Comparison of ENCODE assay signal across 24 mouse cellular contexts in genomic region chr3:65116958-65117357, GRCm38 (mm10). TPM values are rescaled to one million over a fixed set of nuclear protein-coding genes. Genes with fewer than 3 reads are reported as not detected.
DNase-seq lines count a peak whose midpoint lies in the region; ATAC-seq and TF ChIP-seq lines count a peak whose summit lies in the region.
"Had no signal": no experiment of that assay in that cellular context is flagged by ENCODE, and none has a peak within 500 bp of the region (broad histone marks: within the 10 kb centered on the region; RNA-seq: fewer than 3 reads in every experiment).

No protein-coding gene starts in this region.

- ATAC-seq in forebrain, postnatal 0 days = 0 out of 2 replicates have a peak, but pooled peaks have one; percentile 45
- no peak for ATAC-seq in forebrain, embryonic 16.5 days
- no peak for ATAC-seq in stomach, postnatal 0 days (ENCODE audit: low FRiP score, low TSS enrichment)
- ATAC-seq in forebrain, embryonic 12.5 days (ENCODE audit: low FRiP score) = no peak
- ATAC-seq: activated CD4-positive, CD25-positive, alpha-beta regulatory T cell, adult 4 months; CD4-positive, CD25-positive, alpha-beta regulatory T cell, adult 4 months; intestine, embryonic 15.5 days; liver, embryonic 12.5 days; midbrain, embryonic 15.5 days had no signal

- H3K9ac ChIP-seq in forebrain, postnatal 0 days = no peak overlapping the region
- H3K9ac ChIP-seq in forebrain, embryonic 16.5 days (replicated peaks; ENCODE audit: low read depth, low read length) = no peak overlapping the region
- H3K9ac ChIP-seq in stomach, postnatal 0 days (ENCODE audit: low read length) = no peak overlapping the region
- H3K9ac ChIP-seq in forebrain, embryonic 12.5 days = no peak overlapping the region
- H3K9ac ChIP-seq: embryonic facial prominence, embryonic 12.5 days; heart, embryonic 13.5 days; hindbrain, embryonic 14.5 days; intestine, embryonic 15.5 days; liver, embryonic 12.5 days; midbrain, embryonic 15.5 days; neural tube, embryonic 15.5 days had no signal

- peak; percentile 24 for DNase-seq in forebrain, postnatal 0 days
- DNase-seq in right cerebral cortex, adult 18-20 months = peak; percentile 29
- DNase-seq in right cerebral cortex, postnatal 10 days (ENCODE audit: low spot score in 2 of 2) = no peak
- DNase-seq in cerebellum, postnatal 25 days = peak; percentile 59 to 63
- DNase-seq in embryo, embryonic 10 days (ENCODE audit: low spot score) = no peak
- no peak for DNase-seq in stomach, postnatal 0 days (ENCODE audit: low spot score)
- DNase-seq: adrenal gland, postnatal 14 days; gastrocnemius, postnatal 14 days; kidney, postnatal 36 days; lung, adult 2 months; lung, postnatal 36 days; thymus, postnatal 36 days had no signal

- no peaks in the 10 kb centered on the region for H3K27me3 ChIP-seq in forebrain, postnatal 0 days (ENCODE audit: insufficient read depth, low read length)
- no peaks in the 10 kb centered on the region for H3K27me3 ChIP-seq in forebrain, embryonic 16.5 days (replicated peaks; ENCODE audit: control insufficient read depth, insufficient read depth, low read length)
- no peaks in the 10 kb centered on the region for H3K27me3 ChIP-seq in stomach, postnatal 0 days (ENCODE audit: control insufficient read depth, insufficient read depth, low read length)
- no peaks in the 10 kb centered on the region for H3K27me3 ChIP-seq in forebrain, embryonic 12.5 days
- H3K27me3 ChIP-seq: embryonic facial prominence, embryonic 12.5 days; heart, embryonic 13.5 days; intestine, embryonic 15.5 days; liver, embryonic 12.5 days; midbrain, embryonic 15.5 days; neural tube, embryonic 15.5 days had no signal

- no peaks in the 10 kb centered on the region for H3K36me3 ChIP-seq in forebrain, postnatal 0 days (ENCODE audit: insufficient read depth)
- no peaks in the 10 kb centered on the region for H3K36me3 ChIP-seq in forebrain, embryonic 16.5 days (ENCODE audit: control insufficient read depth, insufficient read depth)
- no peaks in the 10 kb centered on the region for H3K36me3 ChIP-seq in stomach, postnatal 0 days (ENCODE audit: control insufficient read depth, insufficient read depth, low read length)
- H3K36me3 ChIP-seq in forebrain, embryonic 12.5 days (replicated peaks) = no peaks in the 10 kb centered on the region
- H3K36me3 ChIP-seq: embryonic facial prominence, embryonic 12.5 days; heart, embryonic 13.5 days; intestine, embryonic 15.5 days; liver, embryonic 12.5 days; midbrain, embryonic 15.5 days; neural tube, embryonic 15.5 days had no signal

- TF ChIP-seq EP300 in stomach, postnatal 0 days (optimal IDR thresholded peaks at IDR 0.05) = no peak

- no peak overlapping the region for H3K4me2 ChIP-seq in forebrain, postnatal 0 days (ENCODE audit: low read depth)
- no peak overlapping the region for H3K4me2 ChIP-seq in forebrain, embryonic 16.5 days (ENCODE audit: low read length)
- no peak overlapping the region for H3K4me2 ChIP-seq in stomach, postnatal 0 days (replicated peaks; ENCODE audit: low read depth)
- no peak overlapping the region for H3K4me2 ChIP-seq in forebrain, embryonic 12.5 days
- H3K4me2 ChIP-seq: embryonic facial prominence, embryonic 12.5 days; heart, embryonic 13.5 days; hindbrain, embryonic 14.5 days; intestine, embryonic 15.5 days; liver, embryonic 12.5 days; midbrain, embryonic 15.5 days; neural tube, embryonic 15.5 days had no signal

- H3K4me1 ChIP-seq in forebrain, postnatal 0 days (ENCODE audit: insufficient read depth) = no peaks in the 10 kb centered on the region
- no peaks in the 10 kb centered on the region for H3K4me1 ChIP-seq in forebrain, embryonic 16.5 days (replicated peaks; ENCODE audit: control insufficient read depth, insufficient read depth, low read length)
- H3K4me1 ChIP-seq in stomach, postnatal 0 days (replicated peaks; ENCODE audit: control insufficient read depth, insufficient read depth) = no peaks in the 10 kb centered on the region
- no peaks in the 10 kb centered on the region for H3K4me1 ChIP-seq in forebrain, embryonic 12.5 days
- H3K4me1 ChIP-seq: embryonic facial prominence, embryonic 12.5 days; heart, embryonic 13.5 days; intestine, embryonic 15.5 days; liver, embryonic 12.5 days; midbrain, embryonic 15.5 days; neural tube, embryonic 15.5 days had no signal

- no peak overlapping the region for H3K4me3 ChIP-seq in forebrain, postnatal 0 days (ENCODE audit: low read depth, low read length)
- H3K4me3 ChIP-seq in forebrain, embryonic 16.5 days (replicated peaks; ENCODE audit: low read length) = no peak overlapping the region
- H3K4me3 ChIP-seq in stomach, postnatal 0 days (ENCODE audit: low read depth, low read length) = no peak overlapping the region
- H3K4me3 ChIP-seq in forebrain, embryonic 12.5 days (replicated peaks) = no peak overlapping the region
- H3K4me3 ChIP-seq: embryonic facial prominence, embryonic 12.5 days; heart, embryonic 13.5 days; intestine, embryonic 15.5 days; liver, embryonic 12.5 days; midbrain, embryonic 15.5 days; neural tube, embryonic 15.5 days had no signal

- WGBS in forebrain, postnatal 0 days = 71% methylated on average over 3 of the region's 3 CpGs
- WGBS in forebrain, embryonic 16.5 days = 72% methylated on average over 3 of the region's 3 CpGs
- 66% methylated on average over 3 of the region's 3 CpGs for WGBS in stomach, postnatal 0 days
- WGBS in forebrain, embryonic 12.5 days = 82% methylated on average over 3 of the region's 3 CpGs

- no peak for TF ChIP-seq CTCF in forebrain, postnatal 0 days (IDR thresholded peaks at IDR 0.05; ENCODE audit: low read depth)
- no peak for TF ChIP-seq CTCF in stomach, postnatal 0 days (IDR thresholded peaks at IDR 0.05; ENCODE audit: low read depth)

- no peak overlapping the region for H3K27ac ChIP-seq in forebrain, postnatal 0 days (ENCODE audit: low read depth, low read length)
- H3K27ac ChIP-seq in forebrain, embryonic 16.5 days (ENCODE audit: low read length) = no peak overlapping the region
- no peak overlapping the region for H3K27ac ChIP-seq in stomach, postnatal 0 days (replicated peaks)
- H3K27ac ChIP-seq in forebrain, embryonic 12.5 days = no peak overlapping the region
- H3K27ac ChIP-seq: embryonic facial prominence, embryonic 12.5 days; heart, embryonic 13.5 days; hindbrain, embryonic 14.5 days; intestine, embryonic 15.5 days; liver, embryonic 12.5 days; midbrain, embryonic 15.5 days; neural tube, embryonic 15.5 days had no signal

- no peaks in the 10 kb centered on the region for H3K9me3 ChIP-seq in forebrain, postnatal 0 days (ENCODE audit: low read length)
- H3K9me3 ChIP-seq in forebrain, embryonic 16.5 days (ENCODE audit: control insufficient read depth, low read length) = no peaks in the 10 kb centered on the region
- H3K9me3 ChIP-seq in stomach, postnatal 0 days (ENCODE audit: control insufficient read depth, low read length) = no peaks in the 10 kb centered on the region
- no peaks in the 10 kb centered on the region for H3K9me3 ChIP-seq in forebrain, embryonic 12.5 days
- H3K9me3 ChIP-seq: embryonic facial prominence, embryonic 12.5 days; heart, embryonic 13.5 days; intestine, embryonic 15.5 days; liver, embryonic 12.5 days; midbrain, embryonic 15.5 days; neural tube, embryonic 15.5 days had no signal

RNA-seq across cellular contexts. Expression of gene Kcnab1, which starts 7.8 kb away (rescaled TPM):
- total RNA-seq in forebrain, postnatal 0 days (2014; rRNA removed) = 7.3 and 10.5 TPM in 2 replicates
- polyA plus RNA-seq in forebrain, postnatal 0 days (2015; fragmentation: Nextera tagmentation; extraction: Ambion mirVana) = 9.6 and 10.9 TPM in 2 replicates
- polyA plus RNA-seq in forebrain, embryonic 16.5 days (2015; fragmentation: Nextera tagmentation; extraction: Ambion mirVana) = 8.9 and 9.6 TPM in 2 replicates
- polyA plus RNA-seq in stomach, postnatal 0 days (2015; fragmentation: Nextera tagmentation; extraction: Ambion mirVana) = 1.1 and 1.2 TPM in 2 replicates
- 3.3 and 3.6 TPM in 2 replicates for polyA plus RNA-seq in forebrain, embryonic 12.5 days (2016; fragmentation: Nextera tagmentation; extraction: Ambion mirVana)
- total RNA-seq: megakaryocyte-erythroid progenitor cell, adult 5-6 weeks had no signal

Comparison
In these comparisons a context has a peak if more than half of its experiments do, and no peak if none do; other contexts are left out.
1. DNase-seq: peak in forebrain, postnatal 0 days (single experiment), right cerebral cortex, adult 18-20 months (single experiment) and cerebellum, postnatal 25 days (2 of 2); none in right cerebral cortex, postnatal 10 days (0 of 2), embryo, embryonic 10 days (single experiment) and stomach, postnatal 0 days (single experiment).